Comparison of ENCODE assay signal across 14 mouse cellular contexts in genomic region chr4:32745394-32745793, GRCm38 (mm10). TPM values are rescaled to one million over a fixed set of nuclear protein-coding genes. Genes with fewer than 3 reads are reported as not detected.
DNase-seq lines count a peak whose midpoint lies in the region; ATAC-seq and TF ChIP-seq lines count a peak whose summit lies in the region.
"Had no signal": no experiment of that assay in that cellular context is flagged by ENCODE, and none has a peak within 500 bp of the region (broad histone marks: within the 10 kb centered on the region; RNA-seq: fewer than 3 reads in every experiment).

No protein-coding gene starts in this region.

- no peak overlapping the region for H3K9ac ChIP-seq in intestine, postnatal 0 days (ENCODE audit: low read depth, low read length)
- no peak overlapping the region for H3K9ac ChIP-seq in intestine, embryonic 15.5 days
- H3K9ac ChIP-seq in midbrain, postnatal 0 days (replicated peaks; ENCODE audit: low read length, poor library complexity, severe bottlenecking), result no peak overlapping the region
- H3K9ac ChIP-seq in midbrain, embryonic 15.5 days, result no peak overlapping the region
- H3K9ac ChIP-seq in stomach, postnatal 0 days (ENCODE audit: low read length), result no peak overlapping the region
- H3K9ac ChIP-seq: liver, embryonic 15.5 days had no signal

- peak; percentile 36 for DNase-seq in embryo, embryonic 11 days
- DNase-seq in embryo, embryonic 10 days (ENCODE audit: low spot score), result no peak
- peak; percentile 3 for DNase-seq in midbrain, postnatal 0 days (ENCODE audit: low spot score)
- no peak for DNase-seq in stomach, postnatal 0 days (ENCODE audit: low spot score)
- DNase-seq: heart, postnatal 4 days; kidney, adult 8-10 months; layer of hippocampus, adult 9-11 months had no signal

- H3K4me2 ChIP-seq in intestine, postnatal 0 days (replicated peaks; ENCODE audit: low read depth), result no peak overlapping the region
- H3K4me2 ChIP-seq in intestine, embryonic 15.5 days (replicated peaks), result no peak overlapping the region
- H3K4me2 ChIP-seq in midbrain, postnatal 0 days (ENCODE audit: low read depth, low read length, poor library complexity, severe bottlenecking), result no peak overlapping the region
- no peak overlapping the region for H3K4me2 ChIP-seq in midbrain, embryonic 15.5 days
- H3K4me2 ChIP-seq in stomach, postnatal 0 days (replicated peaks; ENCODE audit: low read depth), result no peak overlapping the region
- H3K4me2 ChIP-seq: liver, embryonic 15.5 days had no signal

- no peak overlapping the region for H3K27ac ChIP-seq in intestine, postnatal 0 days (ENCODE audit: low read depth, low read length)
- H3K27ac ChIP-seq in intestine, embryonic 15.5 days, result no peak overlapping the region
- no peak overlapping the region for H3K27ac ChIP-seq in midbrain, postnatal 0 days (ENCODE audit: low read depth, low read length)
- no peak overlapping the region for H3K27ac ChIP-seq in midbrain, embryonic 15.5 days
- no peak overlapping the region for H3K27ac ChIP-seq in stomach, postnatal 0 days (replicated peaks)
- H3K27ac ChIP-seq: limb, embryonic 10.5 days; liver, embryonic 15.5 days had no signal

- ATAC-seq in intestine, postnatal 0 days, result no peak
- ATAC-seq in intestine, embryonic 15.5 days, result no peak
- ATAC-seq in midbrain, postnatal 0 days (ENCODE audit: low FRiP score), result no peak
- ATAC-seq in midbrain, embryonic 15.5 days (replicated peaks), result no peak
- no peak for ATAC-seq in stomach, postnatal 0 days (ENCODE audit: low FRiP score, low TSS enrichment)
- no peak for ATAC-seq in monocyte, adult 5-6 weeks (replicated peaks; ENCODE audit: insufficient number of reproducible peaks, low FRiP score, low TSS enrichment, poor library complexity, severe bottlenecking)

- no peaks in the 10 kb centered on the region for H3K27me3 ChIP-seq in intestine, postnatal 0 days (replicated peaks; ENCODE audit: control insufficient read depth, insufficient read depth, low read length)
- H3K27me3 ChIP-seq in intestine, embryonic 15.5 days (replicated peaks), result no peaks in the 10 kb centered on the region
- no peaks in the 10 kb centered on the region for H3K27me3 ChIP-seq in midbrain, postnatal 0 days (ENCODE audit: insufficient read depth, low read length)
- H3K27me3 ChIP-seq in midbrain, embryonic 15.5 days (replicated peaks), result no peaks in the 10 kb centered on the region
- no peaks in the 10 kb centered on the region for H3K27me3 ChIP-seq in stomach, postnatal 0 days (ENCODE audit: control insufficient read depth, insufficient read depth, low read length)
- H3K27me3 ChIP-seq: liver, embryonic 15.5 days; megakaryocyte, embryonic 14.5 days had no signal

- TF ChIP-seq EP300 in stomach, postnatal 0 days (optimal IDR thresholded peaks at IDR 0.05), result no peak

- WGBS in intestine, postnatal 0 days, result 83% methylated on average over 6 of the region's 6 CpGs
- 85% methylated on average over 6 of the region's 6 CpGs for WGBS in intestine, embryonic 15.5 days
- 87% methylated on average over 6 of the region's 6 CpGs for WGBS in midbrain, postnatal 0 days
- WGBS in midbrain, embryonic 15.5 days, result 91% methylated on average over 6 of the region's 6 CpGs
- WGBS in stomach, postnatal 0 days, result 83% methylated on average over 6 of the region's 6 CpGs

- TF ChIP-seq CTCF in intestine, postnatal 0 days (IDR thresholded peaks at IDR 0.05; ENCODE audit: low read depth), result peak; percentile 47
- TF ChIP-seq CTCF in midbrain, postnatal 0 days (IDR thresholded peaks at IDR 0.05), result peak; percentile 51
- peak; percentile 59 for TF ChIP-seq CTCF in stomach, postnatal 0 days (IDR thresholded peaks at IDR 0.05; ENCODE audit: low read depth)

- H3K4me3 ChIP-seq in intestine, postnatal 0 days (ENCODE audit: low read depth, low read length), result no peak overlapping the region
- H3K4me3 ChIP-seq in intestine, embryonic 15.5 days (replicated peaks), result no peak overlapping the region
- no peak overlapping the region for H3K4me3 ChIP-seq in midbrain, postnatal 0 days (ENCODE audit: low read depth, low read length)
- H3K4me3 ChIP-seq in midbrain, embryonic 15.5 days, result no peak overlapping the region
- H3K4me3 ChIP-seq in stomach, postnatal 0 days (ENCODE audit: low read depth, low read length), result no peak overlapping the region
- H3K4me3 ChIP-seq: limb, embryonic 10.5 days; liver, embryonic 15.5 days; megakaryocyte, embryonic 14.5 days had no signal

- H3K4me1 ChIP-seq in intestine, postnatal 0 days (replicated peaks; ENCODE audit: control insufficient read depth, insufficient read depth, low read length), result no peaks in the 10 kb centered on the region
- no peaks in the 10 kb centered on the region for H3K4me1 ChIP-seq in intestine, embryonic 15.5 days (replicated peaks)
- H3K4me1 ChIP-seq in midbrain, postnatal 0 days (ENCODE audit: insufficient read depth, low read length), result no peaks in the 10 kb centered on the region
- H3K4me1 ChIP-seq in midbrain, embryonic 15.5 days, result no peaks in the 10 kb centered on the region
- no peaks in the 10 kb centered on the region for H3K4me1 ChIP-seq in stomach, postnatal 0 days (replicated peaks; ENCODE audit: control insufficient read depth, insufficient read depth)
- H3K4me1 ChIP-seq: limb, embryonic 10.5 days; liver, embryonic 15.5 days had no signal

- no peaks in the 10 kb centered on the region for H3K9me3 ChIP-seq in intestine, postnatal 0 days (ENCODE audit: control insufficient read depth)
- no peaks in the 10 kb centered on the region for H3K9me3 ChIP-seq in intestine, embryonic 15.5 days
- H3K9me3 ChIP-seq in midbrain, postnatal 0 days (ENCODE audit: low read length), result no peaks in the 10 kb centered on the region
- no peaks in the 10 kb centered on the region for H3K9me3 ChIP-seq in midbrain, embryonic 15.5 days
- no peaks in the 10 kb centered on the region for H3K9me3 ChIP-seq in stomach, postnatal 0 days (ENCODE audit: control insufficient read depth, low read length)
- H3K9me3 ChIP-seq: limb, embryonic 10.5 days; liver, embryonic 15.5 days; megakaryocyte, embryonic 14.5 days had no signal

- H3K36me3 ChIP-seq in intestine, postnatal 0 days (ENCODE audit: control insufficient read depth, insufficient read depth), result peaks cover 73% of the 10 kb centered on the region
- H3K36me3 ChIP-seq in intestine, embryonic 15.5 days, result peaks cover 28% of the 10 kb centered on the region
- peaks cover 86% of the 10 kb centered on the region for H3K36me3 ChIP-seq in midbrain, postnatal 0 days (ENCODE audit: insufficient read depth, low read length)
- H3K36me3 ChIP-seq in midbrain, embryonic 15.5 days (replicated peaks), result peaks cover 66% of the 10 kb centered on the region
- peaks cover 19% of the 10 kb centered on the region for H3K36me3 ChIP-seq in stomach, postnatal 0 days (ENCODE audit: control insufficient read depth, insufficient read depth, low read length)

RNA-seq across cellular contexts. Expression of gene Lyrm2, which starts 54.7 kb away (rescaled TPM):
- 92.4 and 97.8 TPM in 2 replicates for polyA plus RNA-seq in intestine, postnatal 0 days (2015; fragmentation: Nextera tagmentation; extraction: Ambion mirVana)
- 88.3 and 97.3 TPM in 2 replicates for polyA plus RNA-seq in intestine, embryonic 15.5 days (2015; fragmentation: Nextera tagmentation; extraction: Ambion mirVana)
- total RNA-seq in midbrain, postnatal 0 days (2014; rRNA removed), result 27.3 and 82.4 TPM in 2 replicates
- polyA plus RNA-seq in midbrain, postnatal 0 days (2015; fragmentation: Nextera tagmentation; extraction: Ambion mirVana), result 115 and 117 TPM in 2 replicates
- polyA plus RNA-seq in midbrain, embryonic 15.5 days (2015; fragmentation: Nextera tagmentation; extraction: Ambion mirVana), result 115 and 124 TPM in 2 replicates
- 87.8 and 88.1 TPM in 2 replicates for polyA plus RNA-seq in stomach, postnatal 0 days (2015; fragmentation: Nextera tagmentation; extraction: Ambion mirVana)
- 65.1 to 76.3 TPM (median 70.7 TPM) in 3 replicates for total RNA-seq in monocyte, adult 5-6 weeks (2017)

Comparison
In these comparisons a context has a peak if more than half of its experiments do, and no peak if none do; other contexts are left out.
1. DNase-seq: peak in embryo, embryonic 11 days (single experiment) and midbrain, postnatal 0 days (single experiment); none in embryo, embryonic 10 days (single experiment) and stomach, postnatal 0 days (single experiment).
2. Peak in every context shown above with its lines, with median percentiles within 50 percentile points of each other: CTCF ChIP-seq.